Mouse (Mus musculus) lung, adult 2 months (tissue): ENCODE data around the gene Vax2.

Source experiments
- CTCF ChIP-seq: fragments of 200-500 bp; IDR thresholded peaks from 2 replicates; pipeline ENCODE4 v1.5.1; 2011; ENCODE audit warnings: mild to moderate bottlenecking, low read length, control low read depth; ENCODE audit not compliant: insufficient read depth
- POLR2A ChIP-seq: fragments of 200-500 bp; IDR thresholded peaks from 2 replicates; pipeline ENCODE4 v1.6.1; 2011; ENCODE audit warnings: low read depth, mild to moderate bottlenecking, control low read depth, low read length, borderline replicate concordance; ENCODE audit errors: extremely low read depth

DNA sequence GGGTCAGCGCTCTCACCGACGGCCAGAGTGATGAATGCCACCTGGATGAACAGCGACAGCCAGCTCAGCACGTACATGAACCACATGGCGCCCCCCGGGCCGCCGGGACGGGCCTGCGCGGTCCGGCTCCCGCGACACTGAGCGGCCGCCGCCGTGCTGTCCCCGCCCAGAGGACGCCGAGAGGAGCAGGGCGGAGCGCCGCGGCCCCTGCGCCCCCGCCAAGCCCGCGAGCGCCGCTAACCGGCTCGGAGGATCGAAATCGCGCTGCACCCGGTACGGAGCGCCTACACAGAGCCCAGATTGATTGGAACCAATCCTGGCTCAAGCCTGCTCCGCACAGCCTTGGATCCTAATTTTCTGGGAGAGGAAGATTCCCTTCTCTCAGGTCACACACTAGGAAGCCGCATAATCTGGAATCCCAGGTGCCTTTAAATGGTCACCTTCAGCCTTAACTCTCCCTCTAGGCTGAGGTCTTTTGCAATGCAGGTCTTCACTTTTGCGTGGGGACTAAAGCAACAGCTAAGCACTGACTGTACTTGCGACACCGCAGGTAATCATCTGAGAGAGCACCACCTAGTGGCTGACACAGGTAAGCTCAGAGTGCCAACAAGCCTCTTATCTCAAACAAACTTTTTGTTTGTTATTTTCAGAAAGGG lies 64.7 kb downstream of the Vax2 start, which contains the start of gene Tex261:
- TF ChIP-seq POLR2A (peak; percentile 81), CTCF (peak; percentile 77)
